Mouse (Mus musculus) MEL (cell line): Measurements from ENCODE around the gene Tmprss12.

Experiments
- CTCF ChIP-seq, 3 experiments: IDR thresholded peaks in 2 of 3; conservative IDR thresholded peaks in 1 of 3; 2 replicates each; pipeline ENCODE4 v1.5.1; 2011 to 2012; ENCODE audit warnings: low read length in 3 of 3, low read depth in 2 of 3, mild to moderate bottlenecking in 2 of 3, improper control_type of control experiment in 1 of 3, inconsistent platforms in 1 of 3, mixed read lengths in 1 of 3, moderate library complexity in 1 of 3; ENCODE audit not compliant: control insufficient read depth in 1 of 3, insufficient read depth in 1 of 3, poor library complexity in 1 of 3, severe bottlenecking in 1 of 3
- GATA1 ChIP-seq: IDR thresholded peaks from 2 replicates; pipeline ENCODE4 v1.6.1; 2011; ENCODE audit warnings: low read depth, low read length, improper control_type of control experiment
- NRF1 ChIP-seq: IDR thresholded peaks from 2 replicates; pipeline ENCODE4 v1.6.1; 2014; ENCODE audit warnings: low read depth, mild to moderate bottlenecking, inconsistent platforms, low read length, improper control_type of control experiment, moderate library complexity; ENCODE audit not compliant: poor library complexity, insufficient read depth, severe bottlenecking
- TAL1 ChIP-seq: IDR thresholded peaks from 2 replicates; pipeline ENCODE4 v1.6.1; 2012; ENCODE audit warnings: mild to moderate bottlenecking, inconsistent platforms, low read length, moderate library complexity, mixed read lengths
- USF1 ChIP-seq: IDR thresholded peaks from 2 replicates; pipeline ENCODE4 v1.6.1; 2014; ENCODE audit warnings: low read depth, mild to moderate bottlenecking, inconsistent platforms, low read length, improper control_type of control experiment, moderate library complexity
- ZMIZ1 ChIP-seq: IDR thresholded peaks from 2 replicates; pipeline ENCODE4 v1.6.1; 2012; ENCODE audit warnings: low read depth, mild to moderate bottlenecking, inconsistent platforms, low read length, improper control_type of control experiment, moderate library complexity

DNA sequence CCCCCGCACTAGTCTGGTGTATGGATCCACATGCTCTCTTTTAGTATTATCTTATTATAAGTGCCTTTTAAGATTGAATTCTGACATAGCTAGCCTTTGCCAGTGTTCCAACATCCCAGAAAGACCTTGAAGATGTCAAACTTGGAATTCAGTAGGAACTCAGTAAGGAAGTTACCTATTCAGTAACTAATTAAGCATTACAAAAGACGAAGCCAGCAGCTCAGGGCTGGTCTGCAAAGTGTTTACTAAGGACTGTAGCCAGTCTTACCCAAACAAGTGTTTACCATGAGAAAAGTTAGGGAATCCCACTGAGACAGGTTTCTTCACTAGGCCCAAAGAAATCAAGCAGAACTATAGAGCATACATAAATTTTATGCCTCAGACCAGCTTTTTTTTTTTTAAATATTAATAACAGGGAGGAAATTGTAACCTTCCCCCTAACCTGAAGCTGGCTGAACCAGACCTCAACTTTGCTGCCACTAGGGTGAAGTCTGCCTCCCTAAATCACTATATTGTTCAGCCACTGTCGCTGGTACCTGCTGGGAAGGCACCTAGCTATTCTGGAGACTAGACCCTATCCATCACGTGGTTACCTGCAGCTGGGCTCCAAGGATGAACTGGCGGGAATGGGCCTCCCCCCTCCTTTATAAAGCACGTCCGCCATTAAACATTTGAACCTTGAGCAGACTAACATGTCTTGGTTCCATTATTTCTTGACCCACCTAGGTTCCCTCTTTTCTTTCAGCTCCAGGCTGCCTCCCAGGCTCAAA is 5.7 kb upstream of the Tmprss12 start:
- TF ChIP-seq ZMIZ1, result no peak
- no peak for TF ChIP-seq GATA1
- TF ChIP-seq CTCF (IDR thresholded peaks at IDR 0.05 in 2 of 3, conservative IDR thresholded peaks at IDR 0.05 in 1 of 3; ENCODE audit: control insufficient read depth in 1 of 3, insufficient read depth in 1 of 3, low read depth in 2 of 3, low read length in 3 of 3, poor library complexity in 1 of 3, severe bottlenecking in 1 of 3), result no peak
- TF ChIP-seq USF1, result no peak
- no peak for TF ChIP-seq TAL1
- no peak for TF ChIP-seq NRF1
